Mouse (Mus musculus): ENCODE results near the gene Lmo1.
A peak's percentile ranks its signal among the peaks of the same experiment; 100 is the strongest.

Gene Lmo1

GRCm38 (mm10) chr7:109174949-109175669 is at the start of gene Lmo1:
TSS of gene Lmo1 (minus strand) at chr7:109175207.
- DNase-seq (ENCODE audit: low read depth, low spot score), result no peak

DNA sequence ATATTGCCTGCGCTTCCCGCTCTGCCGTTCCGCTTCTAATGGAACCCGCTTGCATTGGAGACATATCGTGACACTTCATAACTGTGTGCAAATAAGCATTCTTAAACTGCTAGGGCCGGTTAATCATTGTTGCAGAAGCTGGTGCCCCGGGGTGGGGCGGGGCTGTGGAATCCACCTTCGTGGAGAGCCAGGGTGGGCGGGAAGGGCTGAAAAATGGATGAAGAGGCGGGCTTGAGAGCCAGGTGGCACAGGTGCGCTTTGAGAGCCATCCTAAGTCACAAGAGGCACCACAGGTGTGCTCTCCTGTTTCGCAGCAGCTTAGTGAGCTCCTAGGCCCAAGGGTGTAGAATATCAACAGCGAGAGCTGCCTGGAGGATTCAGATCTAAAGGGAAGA is 46.7 kb upstream of the Lmo1 start:
- no peak for DNase-seq (ENCODE audit: low read depth, low spot score)

DNA sequence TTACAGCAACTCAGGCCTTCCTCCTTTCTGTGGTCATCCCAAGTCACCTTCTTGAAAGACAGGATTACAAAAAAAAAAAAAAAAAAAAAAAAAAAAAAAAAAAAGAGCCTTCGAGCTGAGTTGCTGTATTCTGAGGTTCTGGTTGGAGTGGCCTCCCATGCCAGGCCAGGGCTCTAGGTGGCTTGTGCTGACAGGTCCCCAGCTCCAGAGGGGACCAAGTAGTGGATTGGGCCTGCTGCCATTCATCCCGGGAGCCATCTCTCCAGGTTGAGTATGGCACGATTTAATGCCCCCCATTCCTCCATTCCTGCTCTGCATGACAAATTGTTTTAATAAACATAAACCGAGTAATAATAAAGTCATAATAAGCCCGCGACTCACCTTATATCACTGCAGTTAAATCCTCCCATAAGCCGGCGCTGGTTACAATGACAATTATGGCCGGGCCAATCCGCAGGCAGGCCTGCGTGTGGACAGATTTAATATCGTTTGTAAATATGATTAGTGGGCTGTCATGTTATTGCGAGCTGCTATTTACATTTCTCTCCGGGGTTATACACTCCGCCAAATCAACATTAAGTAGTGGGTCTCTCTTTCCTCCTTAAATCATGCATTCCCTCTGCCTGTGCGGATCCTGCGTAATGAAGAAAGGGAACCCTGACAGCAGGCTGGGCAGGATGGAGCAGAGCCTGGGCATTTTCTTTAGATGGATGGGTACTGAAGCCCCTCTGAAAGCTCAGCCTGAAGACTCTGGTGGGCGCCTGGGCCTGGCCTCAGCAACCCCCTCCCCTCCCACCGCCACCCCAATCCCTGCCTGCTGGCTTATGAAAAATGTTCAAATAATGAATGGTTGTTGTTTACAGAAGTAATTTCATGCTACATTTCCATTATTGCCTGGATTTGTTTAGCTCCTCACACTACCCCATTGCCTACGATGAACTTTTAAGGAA is 46.0 kb upstream of the Lmo1 start:
- no peak for DNase-seq (ENCODE audit: low read depth, low spot score)

DNA sequence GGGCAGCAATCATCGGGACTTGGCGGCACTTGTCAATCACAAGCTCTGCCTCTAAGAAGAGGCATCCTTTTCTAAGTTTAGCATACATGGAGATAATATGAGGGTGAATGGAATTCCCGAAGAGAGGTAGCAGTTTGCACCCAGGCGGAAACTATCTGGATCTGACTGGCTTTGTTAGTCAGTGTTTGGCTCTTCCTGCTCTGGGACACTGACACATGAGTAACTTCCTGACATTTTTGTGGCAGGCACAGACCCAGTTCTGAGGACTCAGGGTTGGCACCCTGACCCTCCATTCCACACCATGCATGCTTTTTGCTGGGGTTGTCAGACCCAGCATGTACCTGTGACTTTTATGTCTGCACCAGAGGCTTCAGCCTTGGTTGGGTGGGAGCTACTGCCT is 45.0 kb upstream of the Lmo1 start:
- DNase-seq (ENCODE audit: low read depth, low spot score), result no peak

DNA sequence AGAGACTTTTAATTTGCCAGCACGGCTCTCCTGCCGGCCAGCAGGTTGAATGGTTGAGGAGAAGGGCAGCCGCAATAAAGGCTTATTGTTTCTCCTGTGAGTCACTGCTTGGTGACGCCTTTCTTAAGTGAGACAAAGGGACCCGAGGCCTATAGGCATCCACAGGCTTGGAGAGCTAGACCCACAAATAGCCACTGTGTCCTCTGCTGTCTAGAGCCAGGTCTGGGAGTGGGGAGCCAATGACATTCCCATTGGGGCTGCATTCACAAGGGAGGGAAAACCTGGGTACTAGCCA is 43.9 kb upstream of the Lmo1 start:
- peak; percentile 1 for DNase-seq (ENCODE audit: low read depth, low spot score)

DNA sequence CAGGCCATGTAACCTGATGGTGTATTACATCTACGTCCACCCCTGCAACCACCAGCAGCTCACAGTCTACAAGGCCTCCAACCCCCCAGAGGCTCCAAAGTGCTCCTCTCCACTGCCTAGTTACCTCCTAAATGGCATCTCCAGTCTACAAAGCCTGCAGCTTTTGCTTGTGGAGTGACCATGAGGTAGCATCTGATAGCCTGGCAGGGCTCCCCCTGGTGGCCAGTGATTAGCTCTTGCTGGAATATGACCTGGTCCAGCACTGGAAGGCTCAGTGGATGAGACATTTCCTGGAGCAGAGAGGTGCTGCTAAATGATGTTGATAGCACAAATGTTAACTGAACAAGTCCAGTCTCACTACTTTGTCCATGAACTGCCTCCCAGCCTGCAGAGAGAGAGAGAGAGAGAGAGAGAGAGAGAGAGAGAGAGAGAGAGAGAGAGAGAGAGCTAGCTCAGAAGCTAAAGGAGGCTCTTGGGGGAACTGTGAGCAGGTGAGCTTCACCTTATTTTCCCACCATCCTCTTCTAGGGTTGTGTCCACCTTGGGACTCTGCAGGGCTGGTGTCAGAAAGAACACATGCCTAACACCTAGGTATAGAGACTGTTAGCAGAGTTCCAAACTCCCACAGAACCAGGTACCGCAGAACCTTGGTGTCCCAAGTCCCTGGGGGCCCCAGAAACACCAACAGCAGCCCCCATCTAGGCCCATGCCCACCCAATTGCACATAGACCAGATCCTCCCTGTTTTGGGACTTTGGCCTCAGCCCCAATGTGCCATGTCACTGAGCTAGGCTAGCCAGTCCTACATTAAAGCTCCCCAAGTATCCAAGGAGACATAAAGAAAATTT is 43.3 kb upstream of the Lmo1 start:
- DNase-seq (ENCODE audit: low read depth, low spot score), result peak; percentile 64

- no peak for DNase-seq (ENCODE audit: low read depth, low spot score)
These were observed 34.8 kb upstream of the Lmo1 start for GRCm38 (mm10) chr7:109209804-109210203.

DNA sequence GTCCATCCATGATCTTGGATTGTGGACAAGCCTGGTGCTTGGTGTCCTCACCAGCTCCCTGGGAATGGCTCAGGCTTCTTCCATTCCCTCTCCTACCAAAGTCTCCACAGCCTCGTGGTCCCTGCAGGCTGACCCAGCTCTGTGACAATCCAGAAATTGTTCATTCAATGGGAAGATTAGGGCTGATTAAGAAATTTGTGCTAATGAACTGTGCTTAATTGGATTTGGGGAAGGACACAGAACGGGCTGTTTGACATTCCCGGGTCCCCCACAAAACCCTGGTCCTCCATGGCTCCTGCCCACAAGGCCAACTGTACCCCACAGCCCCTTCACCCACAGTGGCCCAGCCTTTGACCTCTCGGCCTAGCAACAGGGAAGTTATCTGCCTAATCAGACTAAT is 32.8 kb upstream of the Lmo1 start:
- DNase-seq (ENCODE audit: low read depth, low spot score), result no peak

DNA sequence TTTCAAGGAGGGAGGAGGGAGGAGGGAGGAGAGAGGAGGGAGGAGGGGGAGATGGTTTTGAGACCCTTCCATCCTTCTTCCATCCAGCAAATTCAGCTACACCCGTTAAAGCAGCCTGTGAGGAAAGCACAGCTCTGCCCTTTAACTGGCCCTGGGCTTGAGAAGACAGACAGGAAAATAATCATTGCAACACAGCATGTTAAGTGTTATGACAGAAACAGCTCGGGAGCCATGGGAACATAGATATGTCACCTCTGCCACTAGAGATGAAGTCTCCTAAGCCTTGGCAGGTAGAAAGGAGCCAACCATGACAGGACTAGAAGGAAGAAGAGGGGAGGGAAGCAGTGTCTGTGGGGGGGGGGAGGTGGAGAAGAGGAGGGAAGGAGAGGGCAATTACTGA is 31.4 kb upstream of the Lmo1 start:
- no peak for DNase-seq (ENCODE audit: low read depth, low spot score)

DNA sequence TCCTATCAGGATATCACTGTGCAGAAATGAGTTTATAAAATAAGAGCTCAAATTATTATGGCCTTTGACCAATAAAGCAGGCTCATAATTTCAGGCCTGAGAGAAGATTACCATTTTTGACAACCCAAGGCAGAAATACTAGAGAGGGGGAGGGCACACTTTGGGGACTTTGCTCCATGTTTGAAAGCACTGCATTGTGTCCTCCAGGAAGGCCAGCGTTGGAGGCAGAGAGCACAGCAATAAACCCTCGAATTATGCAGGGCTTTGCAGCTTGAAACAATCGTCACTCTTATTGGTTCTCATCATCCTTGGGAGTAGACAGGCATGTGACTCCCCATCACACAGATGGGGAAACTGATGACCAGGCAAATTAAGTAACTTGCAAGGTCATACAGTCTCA is 28.1 kb upstream of the Lmo1 start:
- no peak for DNase-seq (ENCODE audit: low read depth, low spot score)

DNA sequence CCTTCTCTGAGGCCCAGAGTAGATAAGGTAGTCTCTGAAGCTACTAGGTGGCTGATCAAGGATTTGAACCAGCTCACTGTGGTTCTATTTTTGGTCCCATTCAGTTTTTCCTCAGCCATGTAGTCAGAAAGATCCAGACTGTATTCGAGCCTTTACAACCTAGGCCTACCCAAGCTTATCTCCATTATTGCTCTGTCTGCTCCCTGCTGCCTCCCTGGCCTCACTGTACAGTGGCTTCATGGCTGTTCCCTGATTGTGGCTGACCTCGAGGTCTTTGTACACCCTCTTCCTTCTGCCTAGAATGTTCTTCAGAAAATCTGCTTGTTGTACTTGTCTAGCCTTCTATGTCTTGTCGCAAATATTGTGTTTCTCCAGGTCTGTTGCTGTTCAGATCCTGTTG is 25.6 kb upstream of the Lmo1 start:
- DNase-seq (ENCODE audit: low read depth, low spot score), result no peak

- DNase-seq (ENCODE audit: low read depth, low spot score), result no peak
These were observed 22.2 kb upstream of the Lmo1 start for GRCm38 (mm10) chr7:109197161-109197650.

DNA sequence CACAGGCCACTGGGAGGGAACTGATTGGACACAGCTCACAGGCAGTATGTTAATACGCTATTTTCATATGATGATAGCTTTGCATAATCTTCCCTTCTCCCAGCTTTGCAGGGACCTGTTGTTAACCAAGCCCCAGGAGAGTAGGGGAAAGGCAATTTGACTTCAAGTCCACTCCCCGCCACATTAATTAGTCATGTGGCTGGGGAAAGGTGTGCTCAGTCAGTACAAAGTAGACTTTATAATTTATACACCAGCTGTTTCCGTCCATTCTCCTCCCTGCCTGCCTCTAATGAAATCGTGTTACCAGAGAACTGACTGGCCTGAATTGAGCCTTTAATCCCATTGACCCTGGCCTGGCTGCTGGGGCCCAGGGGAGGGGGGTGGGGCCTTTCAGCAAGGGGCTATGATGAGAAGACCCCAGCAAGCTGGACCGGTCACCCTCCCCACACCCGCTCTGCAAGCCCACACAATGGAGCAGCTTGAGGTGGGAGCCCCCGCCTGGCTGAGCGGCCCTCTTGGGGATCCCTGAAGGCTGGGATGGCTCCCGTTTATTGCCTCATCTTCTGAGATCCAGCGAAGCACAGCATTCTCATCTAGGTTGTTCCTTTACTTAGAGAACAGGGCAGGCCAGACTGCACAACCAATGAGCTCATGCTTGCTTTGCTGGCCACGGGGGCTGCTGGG is 21.5 kb upstream of the Lmo1 start:
- DNase-seq (ENCODE audit: low read depth, low spot score), result no peak

GRCm38 (mm10) chr7:109195982-109196381 is 21.0 kb upstream of the Lmo1 start:
- no peak for DNase-seq (ENCODE audit: low read depth, low spot score)

GRCm38 (mm10) chr7:109194850-109195249 is 19.8 kb upstream of the Lmo1 start:
- no peak for DNase-seq (ENCODE audit: low read depth, low spot score)

GRCm38 (mm10) chr7:109187244-109188035 is 12.4 kb upstream of the Lmo1 start:
- no peak for DNase-seq (ENCODE audit: low read depth, low spot score)

- DNase-seq (ENCODE audit: low read depth, low spot score), result no peak
These were observed 11.0 kb upstream of the Lmo1 start for GRCm38 (mm10) chr7:109185975-109186374.

DNA sequence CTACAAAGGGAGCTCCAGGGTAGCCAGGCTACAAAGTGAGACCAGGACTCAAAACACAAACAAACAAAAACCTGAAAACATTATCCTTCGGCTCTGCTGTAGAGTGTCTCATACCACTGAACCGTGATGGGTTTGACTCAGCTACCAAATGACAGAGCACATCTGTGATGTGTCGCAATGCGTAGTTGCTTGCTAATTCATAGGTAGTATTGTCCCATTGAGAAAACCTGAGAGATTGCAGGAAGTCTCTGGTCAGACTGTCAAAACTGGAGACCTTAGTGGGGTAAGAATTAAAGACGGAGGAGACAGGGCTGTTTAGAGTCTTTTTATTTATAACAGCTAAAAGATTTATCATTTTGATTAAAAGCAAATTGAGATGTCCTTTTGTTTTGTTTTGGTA is 10.6 kb upstream of the Lmo1 start:
- DNase-seq (ENCODE audit: low read depth, low spot score), result no peak

- no peak for DNase-seq (ENCODE audit: low read depth, low spot score)
These were observed 1.7 kb upstream of the Lmo1 start for GRCm38 (mm10) chr7:109176688-109177087.

Measured in 3T3-L1 (cell line).